Mouse (Mus musculus): ENCODE measurements around the gene Gtpbp1. TPM values are rescaled to one million over a fixed set of nuclear protein-coding genes. Genes with fewer than 3 reads are reported as not detected.
A peak's percentile ranks its signal among the peaks of the same experiment; 100 is the strongest.

Gtpbp1 gene
- polyA plus RNA-seq (2016; fragmentation: Nextera tagmentation; extraction: Ambion mirVana): 46.6 and 49.0 TPM in 2 replicates

- H3K4me1 ChIP-seq: peaks cover 57% of the 10 kb centered on the region
- H3K4me3 ChIP-seq: peak within 1 kb of the TSS; percentile 97
- peak; percentile 95 for DNase-seq (ENCODE audit: low spot score)
- H3K27me3 ChIP-seq (ENCODE audit: low read depth, poor library complexity, severe bottlenecking): no peaks in the 10 kb centered on the region
- no peaks in the 10 kb centered on the region for H3K9me3 ChIP-seq (replicated peaks)
- H3K36me3 ChIP-seq: peaks cover 16% of the 10 kb centered on the region
- H3K27ac ChIP-seq (replicated peaks): peak within 1 kb of the TSS; percentile 96
- WGBS: under 1% methylated on average over 45 of the region's 45 CpGs
Observed at GRCm38 (mm10) chr15:79690426-79691022, at the start of gene Gtpbp1. Gene Gtpbp1 (plus strand): TSS chr15:79690845.

GRCm38 (mm10) chr15:79641135-79641817, 49.4 kb upstream of the Gtpbp1 start:
- H3K27ac ChIP-seq (replicated peaks): no peak overlapping the region
- H3K27me3 ChIP-seq (ENCODE audit: low read depth, poor library complexity, severe bottlenecking): no peaks in the 10 kb centered on the region
- 83% methylated on average over 12 of the region's 12 CpGs for WGBS
- H3K36me3 ChIP-seq: peaks cover 56% of the 10 kb centered on the region
- DNase-seq (ENCODE audit: low spot score): no peak
- no peaks in the 10 kb centered on the region for H3K4me1 ChIP-seq
- H3K9me3 ChIP-seq (replicated peaks): no peaks in the 10 kb centered on the region
- no peak overlapping the region for H3K4me3 ChIP-seq

- WGBS: 86% methylated on average over 2 of the region's 2 CpGs
- Histone ChIP-seq H3K27ac (replicated peaks) (no peak overlapping the region), H3K4me1 (no peaks in the 10 kb centered on the region), H3K36me3 (peaks cover 58% of the 10 kb centered on the region), H3K27me3 (ENCODE audit: low read depth, poor library complexity, severe bottlenecking) (no peaks in the 10 kb centered on the region), H3K4me3 (no peak overlapping the region), H3K9me3 (replicated peaks) (no peaks in the 10 kb centered on the region)
- no peak for DNase-seq (ENCODE audit: low spot score)
Observed at GRCm38 (mm10) chr15:79645483-79645882, 45.2 kb upstream of the Gtpbp1 start.

- no peak for DNase-seq (ENCODE audit: low spot score)
- WGBS: 90% methylated on average over 12 of the region's 12 CpGs
- no peaks in the 10 kb centered on the region for H3K27me3 ChIP-seq (ENCODE audit: low read depth, poor library complexity, severe bottlenecking)
- no peak overlapping the region for H3K27ac ChIP-seq (replicated peaks)
- H3K9me3 ChIP-seq (replicated peaks): no peaks in the 10 kb centered on the region
- H3K4me3 ChIP-seq: no peak overlapping the region
- H3K36me3 ChIP-seq: peaks cover 44% of the 10 kb centered on the region
- no peaks in the 10 kb centered on the region for H3K4me1 ChIP-seq
Observed at GRCm38 (mm10) chr15:79648130-79648529, 42.5 kb upstream of the Gtpbp1 start.

DNA sequence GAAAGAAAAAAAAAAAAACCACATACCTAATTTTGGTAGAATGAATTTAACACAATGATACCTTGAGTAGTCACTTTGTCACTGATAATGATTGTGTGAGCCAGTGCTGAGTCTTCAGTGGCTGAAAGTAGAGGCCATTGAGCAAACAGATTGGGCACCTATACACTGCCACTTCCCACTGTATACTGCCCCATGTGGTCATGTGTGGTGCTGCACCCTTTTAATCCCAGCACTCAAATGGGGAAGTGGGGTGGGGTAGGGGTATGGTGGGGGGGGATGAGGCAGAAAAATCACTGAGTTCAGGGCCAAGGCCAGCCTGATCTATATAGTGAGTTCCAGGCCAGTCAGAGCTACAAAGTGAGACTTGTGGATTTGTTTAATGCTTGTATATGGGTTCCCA, 40.1 kb upstream of the Gtpbp1 start:
- Histone ChIP-seq H3K27me3 (ENCODE audit: low read depth, poor library complexity, severe bottlenecking) (no peaks in the 10 kb centered on the region), H3K27ac (replicated peaks) (no peak overlapping the region), H3K4me3 (no peak overlapping the region), H3K36me3 (peaks cover 41% of the 10 kb centered on the region), H3K4me1 (no peaks in the 10 kb centered on the region), H3K9me3 (replicated peaks) (no peaks in the 10 kb centered on the region)
- peak; percentile 37 for DNase-seq (ENCODE audit: low spot score)

DNA sequence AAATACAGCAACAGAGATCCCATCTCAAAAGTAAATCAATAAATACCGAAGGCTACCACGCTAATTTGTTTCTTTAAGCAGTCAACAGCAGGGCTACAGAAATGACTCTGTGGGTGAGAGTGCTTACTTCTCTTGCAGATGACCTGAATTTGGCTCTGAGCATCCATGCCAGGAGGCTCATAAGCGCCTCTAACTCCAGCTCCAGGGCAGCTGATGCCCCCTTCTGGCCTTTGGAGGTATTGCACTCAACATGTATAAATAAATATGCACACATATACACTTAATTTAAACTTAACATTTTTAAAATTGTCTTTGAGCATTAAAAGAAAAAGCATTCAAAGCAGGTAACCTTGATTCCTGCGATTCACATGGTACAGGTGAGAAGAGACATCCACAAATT, 39.2 kb upstream of the Gtpbp1 start:
- Histone ChIP-seq H3K9me3 (replicated peaks) (no peaks in the 10 kb centered on the region), H3K4me1 (no peaks in the 10 kb centered on the region), H3K27me3 (ENCODE audit: low read depth, poor library complexity, severe bottlenecking) (no peaks in the 10 kb centered on the region), H3K36me3 (peaks cover 41% of the 10 kb centered on the region), H3K4me3 (no peak overlapping the region), H3K27ac (replicated peaks) (no peak overlapping the region)
- DNase-seq (ENCODE audit: low spot score): no peak
- 76% methylated on average over 4 of the region's 4 CpGs for WGBS

GRCm38 (mm10) chr15:79656451-79656850, 34.2 kb upstream of the Gtpbp1 start:
- Histone ChIP-seq H3K36me3 (peaks cover 18% of the 10 kb centered on the region), H3K27ac (replicated peaks) (no peak overlapping the region), H3K4me1 (peaks cover 14% of the 10 kb centered on the region), H3K9me3 (replicated peaks) (peaks cover 2% of the 10 kb centered on the region; the same call in 1 of the 2 replicates), H3K27me3 (ENCODE audit: low read depth, poor library complexity, severe bottlenecking) (no peaks in the 10 kb centered on the region), H3K4me3 (no peak overlapping the region)
- no peak for DNase-seq (ENCODE audit: low spot score)
- WGBS: 93% methylated on average over 14 of the region's 14 CpGs

- Histone ChIP-seq H3K27ac (replicated peaks) (peak overlapping the region; percentile 99), H3K27me3 (ENCODE audit: low read depth, poor library complexity, severe bottlenecking) (no peaks in the 10 kb centered on the region), H3K36me3 (peaks cover 24% of the 10 kb centered on the region), H3K9me3 (replicated peaks) (peaks cover 6% of the 10 kb centered on the region), H3K4me1 (peaks cover 14% of the 10 kb centered on the region), H3K4me3 (peak overlapping the region; percentile 74)
- 6% methylated on average over 16 of the region's 16 CpGs for WGBS
- DNase-seq (ENCODE audit: low spot score): peak; percentile 81
Observed at GRCm38 (mm10) chr15:79657837-79658530, 32.7 kb upstream of the Gtpbp1 start.

DNA sequence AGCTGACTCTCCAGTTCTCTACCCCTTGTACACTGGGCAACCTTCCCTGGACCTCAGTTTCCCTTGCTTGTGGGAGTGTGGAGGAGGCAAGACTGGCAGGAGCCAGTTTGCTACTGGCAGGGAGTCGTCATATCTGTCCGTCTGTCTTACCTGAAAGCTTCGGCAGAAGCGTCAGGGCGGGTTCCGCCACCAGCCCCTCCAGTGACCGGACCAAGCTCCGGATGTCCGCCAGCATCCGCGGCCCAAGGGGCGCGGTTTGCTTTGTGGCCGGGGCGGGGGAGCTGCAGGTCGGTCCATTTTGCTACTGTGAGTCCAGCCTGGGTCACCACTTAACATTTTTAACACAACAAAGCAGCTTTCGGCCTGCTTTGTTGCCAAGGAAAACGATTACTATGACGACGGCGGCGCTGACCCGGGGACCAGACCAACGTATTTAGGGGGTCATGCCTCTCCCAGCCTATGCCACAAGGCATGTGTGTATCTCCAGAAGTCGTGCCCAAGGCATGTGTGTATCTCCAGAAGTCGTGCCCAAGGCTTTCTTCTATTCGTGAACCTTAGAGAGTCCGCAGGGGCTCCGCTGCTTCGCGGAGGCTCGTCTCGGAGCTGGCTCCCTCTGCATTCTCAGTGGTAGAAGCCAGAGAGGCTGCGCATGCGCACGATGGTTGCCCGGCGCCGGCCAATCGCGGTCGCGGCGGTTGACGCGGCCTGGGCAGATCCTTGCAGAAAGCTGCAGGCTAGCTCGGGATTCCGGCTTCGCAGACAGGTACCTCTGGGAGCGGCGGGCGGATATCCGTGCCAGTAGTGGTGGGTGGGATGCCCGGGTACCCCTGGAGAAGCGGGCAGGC, 31.9 kb upstream of the Gtpbp1 start, which contains the start of the genes Fam227a and Cby1:
TSS of gene Fam227a (minus strand) at position 426 of the 845 bp plus-strand sequence.
TSS of gene Cby1 (plus strand) at position 669 of the 845 bp plus-strand sequence.
- H3K9me3 ChIP-seq (replicated peaks): peaks cover 6% of the 10 kb centered on the region
- peak; percentile 98 for DNase-seq (ENCODE audit: low spot score)
- peaks cover 32% of the 10 kb centered on the region for H3K36me3 ChIP-seq
- under 1% methylated on average over 55 of the region's 55 CpGs for WGBS
- no peaks in the 10 kb centered on the region for H3K27me3 ChIP-seq (ENCODE audit: low read depth, poor library complexity, severe bottlenecking)
- peaks cover 14% of the 10 kb centered on the region for H3K4me1 ChIP-seq
- peak within 1 kb of the TSS; percentile 99 for H3K27ac ChIP-seq (replicated peaks)
- peak within 1 kb of the TSS; percentile 74 for H3K4me3 ChIP-seq

DNA sequence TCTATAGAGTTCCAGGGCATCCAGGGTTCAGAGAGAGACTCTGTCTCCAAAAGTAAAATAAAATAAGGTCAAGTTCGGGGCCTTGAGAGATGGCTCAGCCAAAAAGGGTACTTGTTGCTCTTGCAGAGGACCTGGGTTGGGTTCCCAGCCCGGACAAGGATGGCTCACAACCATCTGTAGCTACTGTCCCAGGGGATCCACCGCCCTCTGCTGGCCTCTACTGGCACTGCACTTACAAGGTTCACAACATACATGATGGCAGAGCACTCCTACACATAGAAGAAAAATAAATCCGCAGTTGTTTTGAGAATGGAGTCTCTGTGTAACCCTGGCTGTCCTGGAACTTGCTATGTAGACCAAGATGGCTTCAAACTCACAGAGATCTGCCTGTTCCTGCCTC, 28.8 kb upstream of the Gtpbp1 start:
- 71% methylated on average over 4 of the region's 4 CpGs for WGBS
- H3K27ac ChIP-seq (replicated peaks): no peak overlapping the region
- DNase-seq (ENCODE audit: low spot score): peak; percentile 28
- no peak overlapping the region for H3K4me3 ChIP-seq
- peaks cover 55% of the 10 kb centered on the region for H3K36me3 ChIP-seq
- H3K27me3 ChIP-seq (ENCODE audit: low read depth, poor library complexity, severe bottlenecking): no peaks in the 10 kb centered on the region
- peaks cover 6% of the 10 kb centered on the region for H3K9me3 ChIP-seq (replicated peaks)
- H3K4me1 ChIP-seq: peaks cover 14% of the 10 kb centered on the region

GRCm38 (mm10) chr15:79664666-79665065, 26.0 kb upstream of the Gtpbp1 start:
- H3K27ac ChIP-seq (replicated peaks): no peak overlapping the region
- no peaks in the 10 kb centered on the region for H3K27me3 ChIP-seq (ENCODE audit: low read depth, poor library complexity, severe bottlenecking)
- peaks cover 5% of the 10 kb centered on the region for H3K4me1 ChIP-seq
- H3K4me3 ChIP-seq: no peak overlapping the region
- peaks cover 6% of the 10 kb centered on the region for H3K9me3 ChIP-seq (replicated peaks)
- 87% methylated on average over 8 of the region's 8 CpGs for WGBS
- no peak for DNase-seq (ENCODE audit: low spot score)
- H3K36me3 ChIP-seq: peaks cover 68% of the 10 kb centered on the region

DNA sequence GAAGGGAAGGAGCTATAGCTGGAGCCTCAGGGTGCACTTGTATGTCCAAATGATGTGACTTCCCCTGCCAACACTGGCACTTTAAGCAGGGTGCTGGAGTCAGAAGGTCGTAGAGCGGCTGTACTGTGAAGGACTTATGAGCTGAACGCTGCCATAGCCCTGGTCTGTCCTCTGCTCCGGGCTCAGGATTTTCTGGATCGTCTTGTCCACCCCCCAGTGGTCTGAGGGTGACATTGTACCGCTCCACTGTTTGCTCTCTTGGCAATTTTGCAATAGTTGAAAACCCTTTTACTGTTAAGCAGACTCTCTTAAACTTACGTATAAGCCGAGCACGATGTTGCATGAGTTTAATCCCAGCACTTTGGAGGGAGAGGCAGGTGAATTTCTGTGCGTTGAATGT, 21.4 kb upstream of the Gtpbp1 start:
- Histone ChIP-seq H3K4me3 (no peak overlapping the region), H3K4me1 (peaks cover 7% of the 10 kb centered on the region), H3K27me3 (ENCODE audit: low read depth, poor library complexity, severe bottlenecking) (no peaks in the 10 kb centered on the region), H3K36me3 (peaks cover 58% of the 10 kb centered on the region), H3K9me3 (replicated peaks) (no peaks in the 10 kb centered on the region), H3K27ac (replicated peaks) (no peak overlapping the region)
- WGBS: 75% methylated on average over 10 of the region's 10 CpGs
- no peak for DNase-seq (ENCODE audit: low spot score)

Data from midbrain, embryonic 10.5 days (tissue).